Mouse (Mus musculus) CH12.LX (cell line): ENCODE data around the gene Podxl2. TPM values are rescaled to one million over a fixed set of nuclear protein-coding genes. Genes with fewer than 3 reads are reported as not detected.
A peak's percentile ranks its signal among the peaks of the same experiment; 100 is the strongest.

Source experiments
- DNase-seq: peaks from one replicate; pipeline ENCODE4 v3.0.0-alpha.2; 2013; ENCODE audit errors: extremely low read depth
- H3K27ac ChIP-seq: 2 replicates; pipeline ENCODE4 v1.5.1; 2012; ENCODE audit warnings: low read depth, mild to moderate bottlenecking, control low read depth, moderate library complexity; ENCODE audit not compliant: insufficient read depth
- H3K27me3 ChIP-seq: replicated peaks from 2 replicates; pipeline ENCODE3; 2012; ENCODE audit warnings: inconsistent platforms
- H3K36me3 ChIP-seq, 2 experiments: replicated peaks in 1 of 2; 2 replicates each; pipeline versions ENCODE3 to v1.6.1; 2012; ENCODE audit warnings: inconsistent platforms in 1 of 2, low read length in 1 of 2, mild to moderate bottlenecking in 1 of 2, mixed read lengths in 1 of 2, moderate library complexity in 1 of 2; ENCODE audit not compliant: control insufficient read depth in 1 of 2, insufficient read depth in 1 of 2
- H3K4me1 ChIP-seq, 2 experiments: 2 replicates each; pipeline ENCODE4 v1.6.1; 2012; ENCODE audit warnings: inconsistent platforms in 1 of 2, moderate library complexity in 1 of 2; ENCODE audit not compliant: insufficient read depth in 2 of 2, control insufficient read depth in 1 of 2
- H3K4me2 ChIP-seq: 2 replicates; pipeline ENCODE4 v1.6.1; 2012; ENCODE audit warnings: low read depth, mild to moderate bottlenecking, control low read depth; ENCODE audit not compliant: poor library complexity, insufficient read depth, severe bottlenecking
- H3K4me3 ChIP-seq, 3 experiments: fragments of 150-350 bp in 1 of 3; sonication (generic) in 1 of 3; replicated peaks in 1 of 3; 2 replicates each; pipeline versions ENCODE3 to v1.5.1; 2011 to 2012; ENCODE audit warnings: low read depth in 2 of 3, low read length in 2 of 3, mild to moderate bottlenecking in 2 of 3, moderate library complexity in 2 of 3, control low read depth in 1 of 3, improper control_type of control experiment in 1 of 3, inconsistent platforms in 1 of 3, mixed read lengths in 1 of 3; ENCODE audit not compliant: poor library complexity in 1 of 3
- H3K79me2 ChIP-seq: replicated peaks from 2 replicates; pipeline ENCODE4 v1.6.1; 2012; ENCODE audit warnings: mild to moderate bottlenecking, moderate library complexity; ENCODE audit not compliant: control insufficient read depth, poor library complexity, insufficient read depth, severe bottlenecking; ENCODE audit errors: extremely low read depth
- H3K9ac ChIP-seq: 2 replicates; pipeline ENCODE4 v1.6.1; 2012; ENCODE audit warnings: low read depth, mild to moderate bottlenecking, control low read depth, moderate library complexity; ENCODE audit not compliant: insufficient read depth
- H3K9me3 ChIP-seq: replicated peaks from 2 replicates; pipeline ENCODE3; 2012; ENCODE audit warnings: low read length, inconsistent platforms, mixed read lengths
- BHLHE40 ChIP-seq: IDR thresholded peaks from 2 replicates; pipeline ENCODE4 v1.6.1; 2011; ENCODE audit warnings: mild to moderate bottlenecking, low read depth, low read length, improper control_type of control experiment
- CTCF ChIP-seq, 2 experiments: IDR thresholded peaks in 1 of 2; conservative IDR thresholded peaks in 1 of 2; 2 replicates each; pipeline ENCODE4 v1.5.1; 2011 to 2012; ENCODE audit warnings: low read depth in 2 of 2, low read length in 2 of 2, improper control_type of control experiment in 1 of 2, inconsistent platforms in 1 of 2, mild to moderate bottlenecking in 1 of 2, moderate library complexity in 1 of 2
- E2F4 ChIP-seq: IDR thresholded peaks from 2 replicates; pipeline ENCODE4 v1.6.1; 2011; ENCODE audit warnings: low read depth, low read length, improper control_type of control experiment; ENCODE audit not compliant: insufficient replicate concordance
- ETS1 ChIP-seq: conservative IDR thresholded peaks from 2 replicates; pipeline ENCODE4 v1.6.1; 2012; ENCODE audit warnings: low read depth, mild to moderate bottlenecking, inconsistent platforms, low read length, improper control_type of control experiment, moderate library complexity
- GABPA ChIP-seq: IDR thresholded peaks from 2 replicates; pipeline ENCODE4 v1.6.1; 2012; ENCODE audit warnings: low read depth, low read length, improper control_type of control experiment, inconsistent platforms; ENCODE audit not compliant: insufficient replicate concordance
- HCFC1 ChIP-seq: IDR thresholded peaks from 2 replicates; pipeline ENCODE4 v1.6.1; 2012; ENCODE audit warnings: low read depth, mild to moderate bottlenecking, inconsistent platforms, low read length, improper control_type of control experiment
- IRF4 ChIP-seq: IDR thresholded peaks from 2 replicates; pipeline ENCODE4 v1.6.1; 2014; ENCODE audit warnings: low read depth, mild to moderate bottlenecking, inconsistent platforms, low read length, improper control_type of control experiment
- JUN ChIP-seq: IDR thresholded peaks from 2 replicates; pipeline ENCODE4 v1.6.1; 2011; ENCODE audit warnings: low read depth, mild to moderate bottlenecking, low read length, improper control_type of control experiment, moderate library complexity; ENCODE audit not compliant: insufficient read depth
- JUND ChIP-seq: conservative IDR thresholded peaks from 2 replicates; pipeline ENCODE4 v1.6.1; 2011; ENCODE audit warnings: low read depth, low read length, improper control_type of control experiment
- MAFK ChIP-seq: IDR thresholded peaks from 2 replicates; pipeline ENCODE4 v1.6.1; 2011; ENCODE audit warnings: low read length, improper control_type of control experiment; ENCODE audit not compliant: insufficient replicate concordance
- MAX ChIP-seq: IDR thresholded peaks from 2 replicates; pipeline ENCODE4 v1.6.1; 2011; ENCODE audit warnings: low read length, improper control_type of control experiment
- MAZ ChIP-seq: IDR thresholded peaks from 2 replicates; pipeline ENCODE4 v1.6.1; 2012; ENCODE audit warnings: low read depth, mild to moderate bottlenecking, inconsistent platforms, low read length, improper control_type of control experiment, moderate library complexity
- MXI1 ChIP-seq: IDR thresholded peaks from 2 replicates; pipeline ENCODE4 v1.6.1; 2011; ENCODE audit warnings: mild to moderate bottlenecking, low read depth, low read length, improper control_type of control experiment
- NELFE ChIP-seq: IDR thresholded peaks from 2 replicates; pipeline ENCODE4 v1.6.1; 2011; ENCODE audit warnings: low read depth, low read length, improper control_type of control experiment
- NRF1 ChIP-seq: IDR thresholded peaks from 2 replicates; pipeline ENCODE4 v1.6.1; 2014; ENCODE audit warnings: low read depth, mild to moderate bottlenecking, inconsistent platforms, low read length, improper control_type of control experiment, moderate library complexity
- PAX5 ChIP-seq: IDR thresholded peaks from 2 replicates; pipeline ENCODE4 v1.6.1; 2012; ENCODE audit warnings: low read length, inconsistent platforms, mixed read lengths
- RAD21 ChIP-seq: IDR thresholded peaks from 2 replicates; pipeline ENCODE4 v1.6.1; 2011; ENCODE audit warnings: low read depth, mild to moderate bottlenecking, low read length, improper control_type of control experiment, moderate library complexity
- SMC3 ChIP-seq: IDR thresholded peaks from 2 replicates; pipeline ENCODE4 v1.6.1; 2011; ENCODE audit warnings: low read depth, low read length, improper control_type of control experiment
- UBTF ChIP-seq: IDR thresholded peaks from 2 replicates; pipeline ENCODE4 v1.6.1; 2012; ENCODE audit warnings: low read depth, mild to moderate bottlenecking, inconsistent platforms, low read length, improper control_type of control experiment, moderate library complexity
- USF1 ChIP-seq: IDR thresholded peaks from 2 replicates; pipeline ENCODE4 v1.6.1; 2014; ENCODE audit warnings: low read depth, mild to moderate bottlenecking, inconsistent platforms, low read length, improper control_type of control experiment
- ZC3H11A ChIP-seq: IDR thresholded peaks from 2 replicates; pipeline ENCODE4 v1.6.1; 2012; ENCODE audit warnings: low read depth, mild to moderate bottlenecking, inconsistent platforms, low read length, improper control_type of control experiment
- ZMIZ1 ChIP-seq: IDR thresholded peaks from 2 replicates; pipeline ENCODE4 v1.6.1; 2012; ENCODE audit warnings: low read depth, mild to moderate bottlenecking, inconsistent platforms, low read length, improper control_type of control experiment
- ZNF384 ChIP-seq: IDR thresholded peaks from 2 replicates; pipeline ENCODE4 v1.6.1; 2012; ENCODE audit warnings: low read depth, low read length, improper control_type of control experiment, inconsistent platforms
- dilution Hi-C: fragments of 300-500 bp; cut with MboI; formaldehyde crosslinking; loops from 2 replicates; pipeline ENCODE4 v1.14.3; 2020; ENCODE audit warnings: low sequenced_read_pairs; ENCODE audit not compliant: extremely low pct_unique_long_range_greater_than_20kb, extremely low pct_ligation_motif_present
- in situ Hi-C: fragments of 300-500 bp; cut with MboI; formaldehyde crosslinking; loops from 3 replicates; pipeline ENCODE4 v1.14.3; 2019; ENCODE audit warnings: low sequenced_read_pairs, low pct_ligation_motif_present, low pct_unique_long_range_greater_than_20kb, mixed read lengths
- polyA plus RNA-seq: library from polyadenylated mRNA; unstranded; fragments of >175 nt; gene quantifications from 2 replicates; pipeline ENCODE4 v1.2.1, GENCODE M21; 2012; ENCODE audit warnings: low read depth; ENCODE audit not compliant: insufficient read length
- total RNA-seq, 2 experiments: library from RNA; depleted of rRNA; stranded (reverse); fragments of 300-350 nt in 1 of 2; fragments of >200 nt in 1 of 2; gene quantifications; 2 replicates each; pipeline ENCODE4 v1.2.3; 2012 to 2014

The Podxl2 gene
- total and polyA plus RNA-seq, 3 experiments = 0.79 to 0.93 (median 0.81) TPM

DNA sequence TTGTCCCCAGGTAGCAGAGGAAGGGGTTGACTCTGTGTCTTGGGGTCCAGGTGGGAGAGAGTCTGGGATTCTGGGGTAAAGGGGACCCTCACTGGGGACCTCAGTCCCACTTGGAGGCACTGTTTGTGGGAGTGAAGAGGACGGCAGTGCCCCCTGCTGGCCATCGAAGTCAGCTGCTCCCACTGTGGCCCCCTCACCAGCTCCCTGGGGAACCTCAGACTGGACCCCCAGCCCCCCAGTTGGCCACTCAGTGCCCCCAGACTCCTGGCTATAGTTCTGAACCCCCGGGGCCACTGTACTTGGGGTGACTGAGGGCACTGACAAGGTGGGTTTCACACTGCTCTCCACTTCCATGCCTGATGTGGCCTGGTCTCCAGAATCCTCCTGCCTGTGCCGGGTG lies 25.6 kb downstream of the Podxl2 start:
- Histone ChIP-seq H3K4me1 (peaks cover 4 to 12% of the 10 kb centered on the region in 2 experiments; a peak in 3 of 4 replicates), H3K9me3 (peaks cover 5% of the 10 kb centered on the region), H3K27ac (no peak overlapping the region), H3K27me3 (no peaks in the 10 kb centered on the region), H3K4me3 (no peak overlapping the region), H3K79me2 (no peaks in the 10 kb centered on the region)
- DNase-seq = no peak
- in situ Hi-C loops (loop anchor here (5.0 kb wide), 1 partner anchor 287 kb away; no protein-coding TSS in a partner anchor), dilution Hi-C loops (no loop called here)
- TF ChIP-seq RAD21 (peak; percentile 72), MAZ (0 out of 2 replicates have a peak, but pooled peaks have one; percentile 23), ZC3H11A (peak; percentile 42; the same call in 1 of the 2 replicates), SMC3 (peak; percentile 79), CTCF (conservative IDR thresholded peaks at IDR 0.05 in 1 of 2, IDR thresholded peaks at IDR 0.05 in 1 of 2; ENCODE audit: low read depth in 2 of 2, low read length in 2 of 2) (peak; percentile 39 to 76; a peak in 3 of 4 replicates), MXI1 (no peak), MAFK (no peak), JUN (no peak)
- TF ChIP-seq, all 38 proteins: peak for 5
- no peak overlapping the region for H3K9ac ChIP-seq
- no peak overlapping the region for H3K4me2 ChIP-seq
- no peaks in the 10 kb centered on the region for H3K36me3 ChIP-seq

GRCm38 (mm10) chr6:88847571-88847970 lies 27.3 kb downstream of the Podxl2 start:
- Histone ChIP-seq H3K9ac (no peak overlapping the region), H3K4me3 (no peak overlapping the region), H3K27me3 (peaks cover 3% of the 10 kb centered on the region), H3K4me1 (peaks cover 13 to 18% of the 10 kb centered on the region in 2 experiments; a peak in 3 of 4 replicates), H3K27ac (no peak overlapping the region), H3K9me3 (peaks cover 5% of the 10 kb centered on the region)
- dilution Hi-C loops = no loop called here
- no peak for DNase-seq
- TF ChIP-seq ZMIZ1 (no peak), ZNF384 (no peak), NRF1 (no peak), PAX5 (no peak), ETS1 (no peak), RAD21 (no peak), BHLHE40 (no peak), IRF4 (no peak), USF1 (no peak), NELFE (no peak), HCFC1 (no peak), E2F4 (no peak), MAX (no peak), CTCF (conservative IDR thresholded peaks at IDR 0.05 in 1 of 2, IDR thresholded peaks at IDR 0.05 in 1 of 2; ENCODE audit: low read depth in 2 of 2, low read length in 2 of 2) (no peak), MAFK (no peak), MAZ (no peak), UBTF (no peak), MXI1 (no peak), JUND (no peak), GABPA (no peak)
- TF ChIP-seq, all 38 proteins: peak for 0
- Histone ChIP-seq H3K79me2 (no peaks in the 10 kb centered on the region), H3K36me3 (no peaks in the 10 kb centered on the region), H3K4me2 (no peak overlapping the region)
- in situ Hi-C loops = loop anchor here (5.0 kb wide), 1 partner anchor 285 kb away; no protein-coding TSS in a partner anchor
